8 mouse cellular contexts compared by ENCODE assay signal in genomic region chr14:78537551-78537950, GRCm38 (mm10). TPM values are rescaled to one million over a fixed set of nuclear protein-coding genes. Genes with fewer than 3 reads are reported as not detected.
DNase-seq lines count a peak whose midpoint lies in the region; ATAC-seq and TF ChIP-seq lines count a peak whose summit lies in the region.

No protein-coding gene starts in this region.

- H3K9me3 ChIP-seq in forebrain, embryonic 16.5 days (ENCODE audit: control insufficient read depth, low read length), result no peaks in the 10 kb centered on the region
- no peaks in the 10 kb centered on the region for H3K9me3 ChIP-seq in midbrain, embryonic 14.5 days (ENCODE audit: control insufficient read depth, low read length)

- H3K4me2 ChIP-seq in forebrain, embryonic 16.5 days (ENCODE audit: low read length), result peak overlapping the region; percentile 82
- H3K4me2 ChIP-seq in midbrain, embryonic 14.5 days (ENCODE audit: low read length), result peak overlapping the region; percentile 62

- 23% methylated on average over 6 of the region's 6 CpGs for WGBS in forebrain, embryonic 16.5 days
- 21% methylated on average over 6 of the region's 6 CpGs for WGBS in midbrain, embryonic 14.5 days

- ATAC-seq in forebrain, embryonic 16.5 days, result no peak
- ATAC-seq in midbrain, embryonic 14.5 days (ENCODE audit: low FRiP score, low TSS enrichment), result no peak
- no peak for ATAC-seq in activated CD4-positive, CD25-positive, alpha-beta regulatory T cell, adult 4 months

- intact Hi-C loops in gastrocnemius, adult 2 months (cut with DNase I), result no loop called here

- no peaks in the 10 kb centered on the region for H3K27me3 ChIP-seq in forebrain, embryonic 16.5 days (replicated peaks; ENCODE audit: control insufficient read depth, insufficient read depth, low read length)
- no peaks in the 10 kb centered on the region for H3K27me3 ChIP-seq in midbrain, embryonic 14.5 days (ENCODE audit: control insufficient read depth, insufficient read depth, low read length)

- no peak for TF ChIP-seq CTCF in gastrocnemius, adult 2 months (IDR thresholded peaks at IDR 0.05)

- H3K4me1 ChIP-seq in forebrain, embryonic 16.5 days (replicated peaks; ENCODE audit: control insufficient read depth, insufficient read depth, low read length), result peaks cover 25% of the 10 kb centered on the region
- H3K4me1 ChIP-seq in midbrain, embryonic 14.5 days (ENCODE audit: control insufficient read depth, insufficient read depth, low read length), result peaks cover 25% of the 10 kb centered on the region

- peak overlapping the region; percentile 100 for H3K9ac ChIP-seq in forebrain, embryonic 16.5 days (replicated peaks; ENCODE audit: low read depth, low read length)
- peak overlapping the region; percentile 69 for H3K9ac ChIP-seq in midbrain, embryonic 14.5 days (replicated peaks; ENCODE audit: low read length)

- peak overlapping the region; percentile 93 for H3K4me3 ChIP-seq in gastrocnemius, adult 2 months
- H3K4me3 ChIP-seq in forebrain, embryonic 16.5 days (replicated peaks; ENCODE audit: low read length), result peak overlapping the region; percentile 98
- H3K4me3 ChIP-seq in midbrain, embryonic 14.5 days (replicated peaks; ENCODE audit: low read depth, low read length), result peak overlapping the region; percentile 82

- no peaks in the 10 kb centered on the region for H3K36me3 ChIP-seq in forebrain, embryonic 16.5 days (ENCODE audit: control insufficient read depth, insufficient read depth)
- no peaks in the 10 kb centered on the region for H3K36me3 ChIP-seq in midbrain, embryonic 14.5 days (ENCODE audit: control insufficient read depth, insufficient read depth, low read length)

- no peak for DNase-seq in gastrocnemius, adult 2 months
- no peak for DNase-seq in gastrocnemius, adult 18-20 months (ENCODE audit: low spot score)
- peak; percentile 3 for DNase-seq in T-cell, adult 2 months (ENCODE audit: low spot score)
- DNase-seq in layer of hippocampus, postnatal 10 days (ENCODE audit: low spot score in 2 of 2), result peak; percentile 18 to 34
- peak; percentile 41 for DNase-seq in midbrain, embryonic 14.5 days
- no peak for DNase-seq in ovary, postnatal 14 days (ENCODE audit: low spot score)

- peak overlapping the region; percentile 95 for H3K27ac ChIP-seq in gastrocnemius, adult 2 months
- H3K27ac ChIP-seq in forebrain, embryonic 16.5 days (ENCODE audit: low read length), result peak overlapping the region; percentile 92
- H3K27ac ChIP-seq in midbrain, embryonic 14.5 days (replicated peaks; ENCODE audit: low read depth, low read length), result peak overlapping the region; percentile 96

RNA-seq across cellular contexts. Expression of gene Akap11, which starts 0.9 kb away (rescaled TPM):
- 10 to 100 TPM; 14.2 to 20.9 TPM for total RNA-seq in gastrocnemius, adult 2 months (2021)
- 10 to 100 TPM; 19.7 to 25.3 TPM for total RNA-seq in gastrocnemius, adult 18-20 months (2021)
- 44.0 and 46.3 TPM in 2 replicates for polyA plus RNA-seq in forebrain, embryonic 16.5 days (2015; fragmentation: Nextera tagmentation; extraction: Ambion mirVana)
- 100 to 1,000 TPM; 155 to 162 TPM for total RNA-seq in layer of hippocampus, postnatal 10 days (2021)
- 39.6 and 40.6 TPM in 2 replicates for polyA plus RNA-seq in midbrain, embryonic 14.5 days (2014; fragmentation: Nextera tagmentation; extraction: Ambion mirVana)
- polyA plus RNA-seq in activated CD4-positive, CD25-positive, alpha-beta regulatory T cell, adult 4 months (2017; shearing (Covaris generic)), result 10 to 100 TPM in 1 of 2 experiments, 1 to 10 TPM in 1; 6.9 to 11.6 TPM

Comparison
In these comparisons a context has a peak if more than half of its experiments do, and no peak if none do; other contexts are left out.
1. DNase-seq: peak in T-cell, adult 2 months (single experiment), layer of hippocampus, postnatal 10 days (2 of 2) and midbrain, embryonic 14.5 days (single experiment); none in gastrocnemius, adult 2 months (single experiment), gastrocnemius, adult 18-20 months (single experiment) and ovary, postnatal 14 days (single experiment).
2. RNA of gene Akap11, which starts 0.9 kb away (total RNA-seq): 155 to 162 TPM in layer of hippocampus, postnatal 10 days; 19.7 to 25.3 TPM in gastrocnemius, adult 18-20 months and 14.2 to 20.9 TPM in gastrocnemius, adult 2 months; every median in the first group is over 4 times any median in the second.
3. Peak in every context shown above with its lines, with median percentiles within 50 percentile points of each other: H3K27ac ChIP-seq and H3K4me3 ChIP-seq.